Mouse (Mus musculus): ENCODE results near the gene Tor1b. TPM values are rescaled to one million over a fixed set of nuclear protein-coding genes. Genes with fewer than 3 reads are reported as not detected.
A peak's percentile ranks its signal among the peaks of the same experiment; 100 is the strongest.
"Not testable (repeated sequence)": the region's sequence is repeated elsewhere in the genome, so short reads cannot be mapped to it uniquely, and the experiment has no call there.

Gene Tor1b
- total and polyA plus RNA-seq, 3 experiments = 17.1 to 26.4 (median 23.9) TPM

DNA sequence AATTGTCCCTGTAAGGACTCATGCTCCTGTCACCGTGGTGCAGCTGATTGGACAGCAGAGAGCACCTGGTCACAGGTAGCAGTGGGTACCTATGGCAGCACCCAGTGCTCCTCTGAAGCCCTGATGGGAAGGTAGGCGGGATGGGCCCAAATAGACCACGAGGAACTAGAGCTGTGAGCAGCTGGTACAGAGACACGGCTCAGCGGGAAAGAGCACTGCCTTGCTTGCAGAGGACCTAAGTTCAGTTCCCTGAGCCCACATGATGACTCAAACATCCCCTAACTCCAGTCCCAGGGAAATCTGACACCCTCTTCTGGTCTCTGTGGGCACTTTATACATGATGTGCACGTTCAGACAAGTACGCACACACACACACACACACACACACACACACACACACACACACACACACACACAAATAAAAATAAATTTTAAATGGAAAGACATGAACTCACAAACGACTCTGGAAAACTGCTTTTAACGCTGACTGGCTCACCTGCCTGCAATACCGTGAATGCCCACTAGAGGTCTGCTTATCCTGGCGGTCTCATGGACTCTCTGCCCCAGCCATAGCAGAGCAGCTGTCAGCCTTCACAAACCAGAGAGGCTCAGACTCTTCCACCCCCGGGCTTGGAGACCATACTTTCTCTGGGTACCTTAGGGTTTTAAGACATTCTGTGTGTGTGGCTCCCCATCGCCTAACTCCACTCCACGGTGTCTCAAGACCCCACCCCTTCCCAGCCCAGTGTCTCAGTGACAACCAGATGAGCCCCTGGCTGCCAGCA is 24.7 kb upstream of the Tor1b start:
- intact Hi-C loops (cut with DNase I) = no loop called here
- TF ChIP-seq EP300 (IDR thresholded peaks at IDR 0.05; ENCODE audit: insufficient read depth, low read depth, low read length) (peak; percentile 13; the same call in 1 of the 2 replicates), CTCF (IDR thresholded peaks at IDR 0.05) (peak; percentile 76), POLR2A (IDR thresholded peaks at IDR 0.05; ENCODE audit: insufficient read depth, low read depth, low read length) (no peak)
- WGBS = 30% methylated on average over 14 of the region's 14 CpGs
- Histone ChIP-seq H3K79me2 (replicated peaks; ENCODE audit: control insufficient read depth, insufficient read depth, low read length) (no peaks in the 10 kb centered on the region), H3K27ac (peak overlapping the region; percentile 47), H3K36me3 (ENCODE audit: control insufficient read depth, insufficient read depth, low read length) (no peaks in the 10 kb centered on the region), H3K27me3 (ENCODE audit: control insufficient read depth, insufficient read depth, low read length) (no peaks in the 10 kb centered on the region), H3K4me1 (ENCODE audit: control insufficient read depth, insufficient read depth, low read length) (peaks cover 8% of the 10 kb centered on the region), H3K9ac (ENCODE audit: low read depth, low read length) (no peak overlapping the region), H3K4me3 (no peak overlapping the region)
- DNase-seq = peak; percentile 76 to 82

DNA sequence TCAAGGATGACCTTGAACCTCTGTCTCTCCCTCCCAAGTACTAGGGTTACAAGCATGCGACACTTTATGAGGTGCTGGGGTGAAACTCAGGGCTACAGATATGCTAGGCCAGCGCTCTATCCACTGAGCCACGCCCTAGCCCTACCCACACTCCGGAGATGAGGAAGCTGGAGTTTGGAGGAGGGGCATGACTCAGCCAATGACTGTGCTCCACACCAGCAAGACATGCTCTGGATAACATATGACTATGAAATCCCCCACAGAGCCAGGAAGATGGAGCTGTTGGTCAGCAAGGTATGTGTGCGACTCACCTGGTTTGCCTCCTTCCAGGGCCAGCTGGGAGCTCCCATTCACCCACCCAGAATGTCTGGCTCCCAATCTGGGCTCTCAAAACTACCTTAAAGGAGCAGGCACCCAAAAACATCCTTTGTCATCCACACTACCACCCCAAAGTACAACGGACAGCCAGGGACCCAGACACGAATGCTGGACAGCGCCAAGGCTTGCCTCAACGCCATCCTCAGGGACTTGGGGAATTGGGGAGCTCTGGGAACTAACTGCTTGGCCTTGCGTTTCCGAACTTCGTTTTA is 23.8 kb upstream of the Tor1b start:
- no peak for TF ChIP-seq EP300 (IDR thresholded peaks at IDR 0.05; ENCODE audit: insufficient read depth, low read depth, low read length)
- TF ChIP-seq CTCF (IDR thresholded peaks at IDR 0.05) = no peak
- TF ChIP-seq POLR2A (IDR thresholded peaks at IDR 0.05; ENCODE audit: insufficient read depth, low read depth, low read length) = 0 out of 2 replicates have a peak, but pooled peaks have one; percentile 38
- DNase-seq = peak; percentile 62 to 81
- H3K27ac ChIP-seq = peak overlapping the region; percentile 58
- H3K36me3 ChIP-seq (ENCODE audit: control insufficient read depth, insufficient read depth, low read length) = no peaks in the 10 kb centered on the region
- H3K4me1 ChIP-seq (ENCODE audit: control insufficient read depth, insufficient read depth, low read length) = peaks cover 8% of the 10 kb centered on the region
- no peaks in the 10 kb centered on the region for H3K79me2 ChIP-seq (replicated peaks; ENCODE audit: control insufficient read depth, insufficient read depth, low read length)
- 26% methylated on average over 12 of the region's 12 CpGs for WGBS
- peak overlapping the region; percentile 15; the same call in 1 of the 2 replicates for H3K4me3 ChIP-seq
- peak overlapping the region; percentile 12; the same call in 1 of the 2 replicates for H3K9ac ChIP-seq (ENCODE audit: low read depth, low read length)
- no peaks in the 10 kb centered on the region for H3K27me3 ChIP-seq (ENCODE audit: control insufficient read depth, insufficient read depth, low read length)
- intact Hi-C loops (cut with DNase I) = no loop called here

DNA sequence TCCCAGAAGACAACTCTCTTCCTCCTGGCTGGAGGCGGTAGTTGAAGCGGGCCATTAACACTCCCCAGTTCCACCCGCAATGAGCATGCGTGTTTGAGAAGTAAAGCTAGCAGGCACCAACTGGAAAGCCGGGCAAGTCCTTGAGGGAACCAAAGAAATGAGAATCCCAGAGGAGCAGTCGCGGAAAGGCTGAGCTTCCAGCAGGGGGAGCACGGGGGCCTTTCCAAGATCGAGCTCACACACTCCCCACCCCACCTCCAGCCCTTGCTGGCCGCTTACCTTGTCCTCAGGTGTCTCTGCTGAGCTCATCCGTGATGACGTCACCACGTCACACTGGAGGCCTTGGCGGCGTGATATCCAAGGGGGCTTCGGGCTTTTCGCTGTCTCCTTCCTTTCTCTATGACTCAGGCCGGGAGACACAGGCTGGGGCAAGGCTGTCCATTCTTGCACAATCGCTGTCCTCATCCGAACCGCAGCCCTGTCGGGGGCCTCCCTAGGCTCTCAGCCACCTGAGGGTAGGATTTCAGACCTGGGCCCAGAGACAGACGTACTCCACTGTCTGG is 23.2 kb upstream of the Tor1b start, which contains the start of gene Ptges:
Ptges (minus strand) TSS at position 381 of the 563 bp plus-strand sequence.
- Histone ChIP-seq H3K36me3 (ENCODE audit: control insufficient read depth, insufficient read depth, low read length) (no peaks in the 10 kb centered on the region), H3K4me3 (peak within 1 kb of the TSS; percentile 15; the same call in 1 of the 2 replicates), H3K9ac (ENCODE audit: low read depth, low read length) (peak within 1 kb of the TSS; percentile 60), H3K27me3 (ENCODE audit: control insufficient read depth, insufficient read depth, low read length) (no peaks in the 10 kb centered on the region), H3K4me1 (ENCODE audit: control insufficient read depth, insufficient read depth, low read length) (peaks cover 8% of the 10 kb centered on the region), H3K27ac (peak within 1 kb of the TSS; percentile 58), H3K79me2 (replicated peaks; ENCODE audit: control insufficient read depth, insufficient read depth, low read length) (no peaks in the 10 kb centered on the region)
- intact Hi-C loops (cut with DNase I) = no loop called here
- no peak for TF ChIP-seq EP300 (IDR thresholded peaks at IDR 0.05; ENCODE audit: insufficient read depth, low read depth, low read length)
- TF ChIP-seq CTCF (IDR thresholded peaks at IDR 0.05) = peak; percentile 78
- 3% methylated on average over 23 of the region's 23 CpGs for WGBS
- peak; percentile 77 to 80 for DNase-seq

DNA sequence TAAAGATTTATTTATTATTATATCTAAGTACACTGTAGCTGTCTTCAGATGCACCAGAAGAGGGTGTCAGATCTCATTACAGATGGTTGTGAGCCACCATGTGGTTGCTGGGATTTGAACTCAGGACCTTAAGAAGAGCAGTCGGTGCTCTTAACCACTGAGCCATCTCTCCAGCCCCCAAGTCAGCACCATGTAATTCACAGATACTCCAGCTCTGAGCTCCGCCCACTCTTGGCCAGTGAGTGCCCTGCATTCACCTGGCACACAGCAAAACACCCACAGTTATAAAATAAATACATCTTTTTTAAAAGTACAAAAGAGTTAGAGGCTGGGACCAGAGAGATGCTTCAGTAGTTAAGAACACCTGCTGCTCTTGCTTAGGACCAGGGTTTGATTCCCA is 21.9 kb upstream of the Tor1b start:
- intact Hi-C loops (cut with DNase I); H3K27me3 ChIP-seq (ENCODE audit: control insufficient read depth, insufficient read depth, low read length): not testable (repeated sequence)

DNA sequence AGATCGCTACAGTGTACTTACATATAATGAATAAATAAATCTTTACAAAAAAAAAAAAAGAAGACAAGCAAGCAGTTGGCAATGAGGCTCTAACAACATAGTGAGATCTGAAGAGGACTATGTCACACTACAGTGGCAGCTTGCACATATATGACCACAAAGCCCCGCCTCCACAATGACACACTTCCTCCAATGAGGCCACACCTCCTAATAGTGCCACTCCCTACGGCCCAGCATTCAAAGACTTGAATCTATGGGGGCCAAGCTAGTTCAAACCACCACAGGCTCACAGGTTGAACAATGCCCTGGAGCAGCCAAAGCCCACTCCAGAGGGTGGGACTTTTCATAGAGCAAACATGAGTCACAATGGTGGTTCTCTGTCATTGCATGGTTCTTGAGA is 20.8 kb upstream of the Tor1b start:
- no peaks in the 10 kb centered on the region for H3K79me2 ChIP-seq (replicated peaks; ENCODE audit: control insufficient read depth, insufficient read depth, low read length)
- no peaks in the 10 kb centered on the region for H3K27me3 ChIP-seq (ENCODE audit: control insufficient read depth, insufficient read depth, low read length)
- no peaks in the 10 kb centered on the region for H3K36me3 ChIP-seq (ENCODE audit: control insufficient read depth, insufficient read depth, low read length)
- 74% methylated on average over 3 of the region's 3 CpGs for WGBS
- DNase-seq = no peak
- intact Hi-C loops (cut with DNase I) = no loop called here
- TF ChIP-seq EP300 (IDR thresholded peaks at IDR 0.05; ENCODE audit: insufficient read depth, low read depth, low read length) (no peak), CTCF (IDR thresholded peaks at IDR 0.05) (no peak), POLR2A (IDR thresholded peaks at IDR 0.05; ENCODE audit: insufficient read depth, low read depth, low read length) (no peak)
- no peak overlapping the region for H3K27ac ChIP-seq
- no peak overlapping the region for H3K9ac ChIP-seq (ENCODE audit: low read depth, low read length)
- no peak overlapping the region for H3K4me3 ChIP-seq
- peaks cover 8% of the 10 kb centered on the region for H3K4me1 ChIP-seq (ENCODE audit: control insufficient read depth, insufficient read depth, low read length)

More for the DNA sequence above, 21.9 kb upstream of the Tor1b start:
- H3K4me3 ChIP-seq; H3K27ac ChIP-seq; H3K9ac ChIP-seq (ENCODE audit: low read depth, low read length); H3K79me2 ChIP-seq (replicated peaks; ENCODE audit: control insufficient read depth, insufficient read depth, low read length); H3K36me3 ChIP-seq (ENCODE audit: control insufficient read depth, insufficient read depth, low read length); H3K4me1 ChIP-seq (ENCODE audit: control insufficient read depth, insufficient read depth, low read length); DNase-seq: not testable (repeated sequence)
- 74% methylated on average over 2 of the region's 2 CpGs for WGBS

DNA sequence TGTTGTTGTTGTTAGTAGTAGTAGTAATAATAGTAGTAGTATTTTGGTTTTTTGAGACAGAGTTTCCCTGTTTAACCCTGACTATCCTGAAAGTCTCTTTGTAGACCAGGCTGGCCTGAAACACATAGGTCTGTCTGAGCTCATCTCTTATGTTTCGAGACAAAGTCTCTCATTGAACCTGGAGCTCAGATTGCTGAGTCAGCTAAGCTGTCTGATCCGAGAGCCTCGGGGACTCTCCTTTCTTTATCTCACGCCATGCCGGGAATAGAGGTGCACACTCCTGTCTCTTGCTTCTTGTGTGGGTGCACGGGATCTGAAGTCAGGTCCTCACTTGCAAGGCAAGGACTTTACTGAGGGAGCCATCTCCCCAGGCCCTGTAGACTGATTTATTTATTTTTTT is 19.7 kb upstream of the Tor1b start:
- Histone ChIP-seq H3K4me3 (no peak overlapping the region), H3K27me3 (ENCODE audit: control insufficient read depth, insufficient read depth, low read length) (no peaks in the 10 kb centered on the region), H3K27ac (no peak overlapping the region), H3K79me2 (replicated peaks; ENCODE audit: control insufficient read depth, insufficient read depth, low read length) (no peaks in the 10 kb centered on the region), H3K36me3 (ENCODE audit: control insufficient read depth, insufficient read depth, low read length) (no peaks in the 10 kb centered on the region), H3K4me1 (ENCODE audit: control insufficient read depth, insufficient read depth, low read length) (peaks cover 4% of the 10 kb centered on the region), H3K9ac (ENCODE audit: low read depth, low read length) (no peak overlapping the region)
- intact Hi-C loops (cut with DNase I) = no loop called here
- no peak for DNase-seq
- 78% methylated on average over 6 of the region's 6 CpGs for WGBS
- TF ChIP-seq POLR2A (IDR thresholded peaks at IDR 0.05; ENCODE audit: insufficient read depth, low read depth, low read length) (no peak), EP300 (IDR thresholded peaks at IDR 0.05; ENCODE audit: insufficient read depth, low read depth, low read length) (no peak), CTCF (IDR thresholded peaks at IDR 0.05) (no peak)

Measured in heart, adult 2 months (tissue).